Comparison of ENCODE assay signal across 8 mouse cellular contexts in genomic region chr11:59778181-59778873, GRCm38 (mm10). TPM values are rescaled to one million over a fixed set of nuclear protein-coding genes. Genes with fewer than 3 reads are reported as not detected.
DNase-seq lines count a peak whose midpoint lies in the region; ATAC-seq and TF ChIP-seq lines count a peak whose summit lies in the region.

No protein-coding gene starts in this region.

- peak; percentile 87 for DNase-seq in CD4-positive, CD25-positive, alpha-beta regulatory T cell, adult 2 months (ENCODE audit: low read depth, low spot score)
- peak; percentile 81 for DNase-seq in adrenal gland, adult 2 months
- DNase-seq in embryonic facial prominence, embryonic 10.5 days (ENCODE audit: low spot score) = peak; percentile 78
- DNase-seq in heart, embryonic 10.5 days (ENCODE audit: low spot score) = peak; percentile 86
- peak; percentile 79 to 81 for DNase-seq in kidney, postnatal 25 days
- peak; percentile 84 for DNase-seq in lung, embryonic 14.5 days
- DNase-seq in right cerebral cortex, adult 18-20 months = peak; percentile 65
- DNase-seq in urinary bladder, adult 18-20 months (ENCODE audit: low spot score in 2 of 2) = peak; percentile 41 to 58

- H3K9ac ChIP-seq in lung, embryonic 14.5 days = no peak overlapping the region

- TF ChIP-seq CTCF in lung, embryonic 14.5 days (IDR thresholded peaks at IDR 0.05; ENCODE audit: low read depth) = peak; percentile 98

- H3K4me3 ChIP-seq in embryonic facial prominence, embryonic 10.5 days = no peak overlapping the region
- H3K4me3 ChIP-seq in heart, embryonic 10.5 days = no peak overlapping the region
- H3K4me3 ChIP-seq in lung, embryonic 14.5 days (ENCODE audit: low read depth, low read length) = no peak overlapping the region

- H3K9me3 ChIP-seq in embryonic facial prominence, embryonic 10.5 days = no peaks in the 10 kb centered on the region
- H3K9me3 ChIP-seq in heart, embryonic 10.5 days = no peaks in the 10 kb centered on the region
- no peaks in the 10 kb centered on the region for H3K9me3 ChIP-seq in lung, embryonic 14.5 days (ENCODE audit: low read depth, low read length)

- no peaks in the 10 kb centered on the region for H3K27me3 ChIP-seq in embryonic facial prominence, embryonic 10.5 days (replicated peaks; ENCODE audit: low read depth, poor library complexity, severe bottlenecking)
- no peaks in the 10 kb centered on the region for H3K27me3 ChIP-seq in heart, embryonic 10.5 days (ENCODE audit: insufficient read depth, poor library complexity, severe bottlenecking)
- no peaks in the 10 kb centered on the region for H3K27me3 ChIP-seq in lung, embryonic 14.5 days (ENCODE audit: insufficient read depth, low read length)

- no peaks in the 10 kb centered on the region for H3K4me1 ChIP-seq in embryonic facial prominence, embryonic 10.5 days
- peaks cover 18% of the 10 kb centered on the region for H3K4me1 ChIP-seq in heart, embryonic 10.5 days
- no peaks in the 10 kb centered on the region for H3K4me1 ChIP-seq in lung, embryonic 14.5 days (ENCODE audit: insufficient read depth)

- ATAC-seq in lung, embryonic 14.5 days (ENCODE audit: insufficient read depth) = peak; percentile 72

- peaks cover 60% of the 10 kb centered on the region for H3K36me3 ChIP-seq in embryonic facial prominence, embryonic 10.5 days (replicated peaks)
- H3K36me3 ChIP-seq in heart, embryonic 10.5 days = peaks cover 52% of the 10 kb centered on the region
- H3K36me3 ChIP-seq in lung, embryonic 14.5 days (ENCODE audit: insufficient read depth) = peaks cover 54% of the 10 kb centered on the region

- no peak overlapping the region for H3K27ac ChIP-seq in embryonic facial prominence, embryonic 10.5 days (replicated peaks)
- H3K27ac ChIP-seq in heart, embryonic 10.5 days = no peak overlapping the region
- no peak overlapping the region for H3K27ac ChIP-seq in lung, embryonic 14.5 days (ENCODE audit: low read depth)

- H3K4me2 ChIP-seq in lung, embryonic 14.5 days = no peak overlapping the region

- 52% methylated on average over 9 of the region's 9 CpGs for WGBS in embryonic facial prominence, embryonic 10.5 days
- 56% methylated on average over 9 of the region's 9 CpGs for WGBS in heart, embryonic 10.5 days
- WGBS in lung, embryonic 14.5 days = 55% methylated on average over 9 of the region's 9 CpGs

RNA-seq across cellular contexts. Expression of gene Pld6, which starts 9.1 kb away (rescaled TPM):
- total RNA-seq in adrenal gland, adult 2 months (2021) = 1 to 10 TPM; 1.7 to 2.6 TPM
- 10.6 and 12.5 TPM in 2 replicates for polyA plus RNA-seq in adrenal gland, adult 2 months (2012; rRNA removed)
- 4.7 TPM in 2 replicates for polyA plus RNA-seq in embryonic facial prominence, embryonic 10.5 days (2016; fragmentation: Nextera tagmentation; extraction: Ambion mirVana)
- 5.3 and 6.5 TPM in 2 replicates for polyA plus RNA-seq in heart, embryonic 10.5 days (2016; fragmentation: Nextera tagmentation; extraction: Ambion mirVana)
- 1.8 and 2.3 TPM in 2 replicates for polyA plus RNA-seq in lung, embryonic 14.5 days (2014; fragmentation: Nextera tagmentation; extraction: Ambion mirVana)

RNA-seq across cellular contexts. Expression of gene Flcn, which starts 31.5 kb away (rescaled TPM):
- total RNA-seq in adrenal gland, adult 2 months (2021) = 10 to 100 TPM; 45.1 to 88.0 TPM
- polyA plus RNA-seq in adrenal gland, adult 2 months (2012; rRNA removed) = 71.5 and 72.1 TPM in 2 replicates
- 34.2 and 35.1 TPM in 2 replicates for polyA plus RNA-seq in embryonic facial prominence, embryonic 10.5 days (2016; fragmentation: Nextera tagmentation; extraction: Ambion mirVana)
- 24.7 and 25.0 TPM in 2 replicates for polyA plus RNA-seq in heart, embryonic 10.5 days (2016; fragmentation: Nextera tagmentation; extraction: Ambion mirVana)
- 26.1 and 26.2 TPM in 2 replicates for polyA plus RNA-seq in lung, embryonic 14.5 days (2014; fragmentation: Nextera tagmentation; extraction: Ambion mirVana)
